Mouse (Mus musculus) erythroid progenitor cell, adult 5-6 weeks (primary cell): Measurements from ENCODE around the gene Tlk2. TPM values are rescaled to one million over a fixed set of nuclear protein-coding genes. Genes with fewer than 3 reads are reported as not detected.

Experiments
- ATAC-seq: replicated peaks from 2 replicates; pipeline ENCODE4 v1.8.0; 2016; ENCODE audit warnings: moderate number of reproducible peaks, mild to moderate bottlenecking, moderate TSS enrichment, inconsistent platforms; ENCODE audit not compliant: poor library complexity, low FRiP score, severe bottlenecking
- total RNA-seq, 2 experiments: library from RNA; stranded (forward) in 1 of 2; stranded (reverse) in 1 of 2; fragments of 150-400 nt in 1 of 2; fragments of 186-747, 209-891 nt in 1 of 2; gene quantifications; 2 replicates each; pipeline versions ENCODE4 v1.2.3 to v1.2.4; 2015 to 2017; ENCODE audit warnings: low replicate concordance in 2 of 2

Tlk2 gene
- total RNA-seq, 2 experiments from 2014 or later, result 55.3 to 67.9 TPM

GRCm38 (mm10) chr11:105159673-105160360, 18.8 kb upstream of the Tlk2 start:
- no peak for ATAC-seq

GRCm38 (mm10) chr11:105161411-105161810, 17.2 kb upstream of the Tlk2 start:
- no peak for ATAC-seq

GRCm38 (mm10) chr11:105164516-105165510, 13.8 kb upstream of the Tlk2 start:
- 0 out of 2 replicates have a peak, but pooled peaks have one; percentile 19 for ATAC-seq

- ATAC-seq, result no peak
Measured at GRCm38 (mm10) chr11:105166780-105167179, 11.8 kb upstream of the Tlk2 start.

- no peak for ATAC-seq
Measured at GRCm38 (mm10) chr11:105179523-105179922, 916 bp downstream of the Tlk2 start.

GRCm38 (mm10) chr11:105180471-105181091, 2.0 kb downstream of the Tlk2 start:
- ATAC-seq, result peak; percentile 59

- ATAC-seq, result peak; percentile 80
Measured at GRCm38 (mm10) chr11:105181126-105181637, 2.6 kb downstream of the Tlk2 start.

GRCm38 (mm10) chr11:105181689-105182460, 3.3 kb downstream of the Tlk2 start:
- ATAC-seq, result peak; percentile 33

GRCm38 (mm10) chr11:105182461-105182855, 3.9 kb downstream of the Tlk2 start:
- peak; percentile 31 for ATAC-seq

- ATAC-seq, result no peak
Measured at GRCm38 (mm10) chr11:105184678-105185077, 6.1 kb downstream of the Tlk2 start.

- ATAC-seq, result no peak
Measured at GRCm38 (mm10) chr11:105192186-105192585, 13.6 kb downstream of the Tlk2 start.

- ATAC-seq, result 0 out of 2 replicates have a peak, but pooled peaks have one; percentile 48
Measured at GRCm38 (mm10) chr11:105196893-105197662, 18.5 kb downstream of the Tlk2 start.

- no peak for ATAC-seq
Measured at GRCm38 (mm10) chr11:105202403-105202802, 23.8 kb downstream of the Tlk2 start.

- ATAC-seq, result no peak
Measured at GRCm38 (mm10) chr11:105210007-105210406, 31.4 kb downstream of the Tlk2 start.

GRCm38 (mm10) chr11:105214257-105214656, 35.6 kb downstream of the Tlk2 start:
- peak; percentile 54; the same call in 1 of the 2 replicates for ATAC-seq

- ATAC-seq, result no peak
Measured at GRCm38 (mm10) chr11:105217771-105218170, 39.2 kb downstream of the Tlk2 start.

- no peak for ATAC-seq
Measured at GRCm38 (mm10) chr11:105234501-105234900, 55.9 kb downstream of the Tlk2 start.

- ATAC-seq, result peak; percentile 46; the same call in 1 of the 2 replicates
Measured at GRCm38 (mm10) chr11:105240991-105241390, 62.4 kb downstream of the Tlk2 start.
